Mouse (Mus musculus): Measurements from ENCODE around the gene Ankrd54. TPM values are rescaled to one million over a fixed set of nuclear protein-coding genes. Genes with fewer than 3 reads are reported as not detected.
"Not testable (repeated sequence)": the region's sequence is repeated elsewhere in the genome, so short reads cannot be mapped to it uniquely, and the experiment has no call there.

Gene Ankrd54
- polyA plus RNA-seq, 1 experiment from 2014 or later, result 63.2 TPM

DNA sequence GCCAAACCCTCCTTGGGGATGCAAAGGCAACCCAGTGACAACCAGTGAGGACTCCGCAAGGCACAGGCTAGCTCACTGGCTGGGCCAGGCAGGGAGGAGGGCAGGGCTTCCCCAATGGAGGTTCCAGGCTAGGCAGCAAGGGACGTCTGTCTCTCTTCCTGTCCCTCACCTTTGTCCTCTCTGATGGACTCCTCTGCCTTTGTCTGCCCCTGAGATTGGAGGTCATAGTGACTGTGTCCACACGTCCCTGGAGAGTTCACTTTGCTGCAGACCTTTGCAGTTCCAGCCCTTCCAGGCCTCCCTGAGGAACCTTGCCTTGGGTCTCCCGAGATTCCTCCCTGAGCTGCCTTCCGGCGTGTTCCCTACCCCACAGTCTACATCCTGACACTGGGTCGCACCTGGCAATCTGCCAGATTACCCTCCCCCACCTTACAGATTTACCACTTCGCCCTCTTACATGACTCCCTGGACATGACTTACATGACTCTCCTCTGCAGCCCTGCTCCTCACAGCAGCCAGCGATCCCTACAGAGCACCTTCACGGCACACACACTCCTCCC, 39.9 kb downstream of the Ankrd54 start:
- H3K27me3 ChIP-seq (ENCODE audit: control insufficient read depth, insufficient read depth, low read length), result no peaks in the 10 kb centered on the region
- WGBS, result 65% methylated on average over 10 of the region's 10 CpGs
- H3K4me2 ChIP-seq (ENCODE audit: low read depth, severe bottlenecking), result no peak overlapping the region
- H3K9me3 ChIP-seq (ENCODE audit: control insufficient read depth, low read length), result no peaks in the 10 kb centered on the region
- no peak for DNase-seq (ENCODE audit: low spot score)
- H3K36me3 ChIP-seq (ENCODE audit: control insufficient read depth, insufficient read depth, low read length), result no peaks in the 10 kb centered on the region
- no peak overlapping the region for H3K9ac ChIP-seq (ENCODE audit: low read length)
- no peak for ATAC-seq (ENCODE audit: insufficient number of reproducible peaks, low FRiP score, low TSS enrichment, low read depth)
- no peak overlapping the region for H3K4me3 ChIP-seq (ENCODE audit: low read depth, low read length)
- no peak overlapping the region for H3K27ac ChIP-seq (replicated peaks; ENCODE audit: low read depth, low read length)
- peaks cover 21% of the 10 kb centered on the region for H3K4me1 ChIP-seq (ENCODE audit: control insufficient read depth, insufficient read depth, low read length)

GRCm38 (mm10) chr15:79018886-79019285, 43.8 kb downstream of the Ankrd54 start:
- H3K4me1 ChIP-seq (ENCODE audit: control insufficient read depth, insufficient read depth, low read length), result peaks cover 4% of the 10 kb centered on the region; the same call in 1 of the 2 replicates
- no peak for DNase-seq (ENCODE audit: low spot score)

DNA sequence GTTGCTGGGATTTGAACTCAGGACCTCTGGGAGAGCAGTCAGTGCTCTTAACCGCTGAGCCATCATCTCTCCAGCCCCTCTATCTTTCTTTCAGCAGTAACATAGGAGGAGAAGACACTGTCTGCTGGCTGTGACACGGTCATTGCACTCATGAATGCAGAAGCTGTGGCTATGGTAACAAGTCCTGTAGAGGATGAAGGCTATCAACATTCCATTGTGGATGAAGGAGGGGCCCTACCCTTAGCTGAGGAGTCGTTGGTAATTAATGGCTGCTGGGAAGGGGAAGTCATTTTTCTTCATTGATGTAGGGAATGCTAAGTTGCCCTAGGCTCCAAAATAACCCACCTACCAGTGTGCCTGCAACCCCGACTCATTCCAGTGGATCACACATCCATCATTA, 44.5 kb downstream of the Ankrd54 start:
- H3K27me3 ChIP-seq (ENCODE audit: control insufficient read depth, insufficient read depth, low read length), result no peaks in the 10 kb centered on the region
- no peak overlapping the region for H3K4me3 ChIP-seq (ENCODE audit: low read depth, low read length)
- no peak for DNase-seq (ENCODE audit: low spot score)
- peaks cover 4% of the 10 kb centered on the region; the same call in 1 of the 2 replicates for H3K4me1 ChIP-seq (ENCODE audit: control insufficient read depth, insufficient read depth, low read length)
- no peak overlapping the region for H3K4me2 ChIP-seq (ENCODE audit: low read depth, severe bottlenecking)
- no peak overlapping the region for H3K9ac ChIP-seq (ENCODE audit: low read length)
- no peak overlapping the region for H3K27ac ChIP-seq (replicated peaks; ENCODE audit: low read depth, low read length)
- 34% methylated on average over 4 of the region's 4 CpGs for WGBS
- H3K9me3 ChIP-seq (ENCODE audit: control insufficient read depth, low read length), result no peaks in the 10 kb centered on the region
- no peaks in the 10 kb centered on the region for H3K36me3 ChIP-seq (ENCODE audit: control insufficient read depth, insufficient read depth, low read length)
- no peak for ATAC-seq (ENCODE audit: insufficient number of reproducible peaks, low FRiP score, low TSS enrichment, low read depth)

More at GRCm38 (mm10) chr15:79018886-79019285, 43.8 kb downstream of the Ankrd54 start:
- 0 out of 2 replicates have a peak, but pooled peaks have one; percentile 13 for ATAC-seq (ENCODE audit: insufficient number of reproducible peaks, low FRiP score, low TSS enrichment, low read depth)
- 0 out of 2 replicates have a peak overlapping the region, but pooled peaks have one; percentile 32 for H3K9ac ChIP-seq (ENCODE audit: low read length)
- no peaks in the 10 kb centered on the region for H3K27me3 ChIP-seq (ENCODE audit: control insufficient read depth, insufficient read depth, low read length)
- H3K9me3 ChIP-seq (ENCODE audit: control insufficient read depth, low read length), result no peaks in the 10 kb centered on the region
- 52% methylated on average over 3 of the region's 3 CpGs for WGBS
- H3K36me3 ChIP-seq (ENCODE audit: control insufficient read depth, insufficient read depth, low read length), result no peaks in the 10 kb centered on the region
- H3K27ac ChIP-seq (replicated peaks; ENCODE audit: low read depth, low read length), result no peak overlapping the region
- H3K4me2 ChIP-seq (ENCODE audit: low read depth, severe bottlenecking), result no peak overlapping the region
- H3K4me3 ChIP-seq (ENCODE audit: low read depth, low read length), result no peak overlapping the region

DNA sequence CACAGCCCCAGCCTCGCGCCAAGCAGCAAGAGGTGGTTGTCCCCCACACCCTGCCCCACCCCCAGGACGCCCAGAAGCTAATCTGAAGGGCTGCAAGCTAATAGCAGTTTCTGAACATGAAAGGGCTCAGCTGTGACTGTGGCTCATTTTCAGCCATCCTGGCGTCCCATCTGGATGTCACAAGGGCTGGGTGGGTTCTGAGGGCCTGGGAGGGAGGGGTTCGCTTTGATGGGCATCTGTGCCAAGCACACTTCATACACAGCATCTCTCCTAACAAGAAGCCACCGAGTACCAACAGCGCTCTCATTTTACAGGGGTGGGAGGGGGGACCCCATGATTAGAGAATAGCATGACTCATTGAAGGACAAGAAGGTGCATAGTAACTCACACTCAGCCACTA, 49.3 kb downstream of the Ankrd54 start:
- H3K9me3 ChIP-seq (ENCODE audit: control insufficient read depth, low read length), result no peaks in the 10 kb centered on the region
- no peak overlapping the region for H3K9ac ChIP-seq (ENCODE audit: low read length)
- H3K27me3 ChIP-seq (ENCODE audit: control insufficient read depth, insufficient read depth, low read length), result no peaks in the 10 kb centered on the region
- 53% methylated on average over 7 of the region's 7 CpGs for WGBS
- H3K27ac ChIP-seq (replicated peaks; ENCODE audit: low read depth, low read length), result no peak overlapping the region
- no peak overlapping the region for H3K4me3 ChIP-seq (ENCODE audit: low read depth, low read length)
- no peak for DNase-seq (ENCODE audit: low spot score)
- no peak overlapping the region for H3K4me2 ChIP-seq (ENCODE audit: low read depth, severe bottlenecking)
- no peaks in the 10 kb centered on the region for H3K4me1 ChIP-seq (ENCODE audit: control insufficient read depth, insufficient read depth, low read length)
- H3K36me3 ChIP-seq (ENCODE audit: control insufficient read depth, insufficient read depth, low read length), result no peaks in the 10 kb centered on the region
- ATAC-seq (ENCODE audit: insufficient number of reproducible peaks, low FRiP score, low TSS enrichment, low read depth), result no peak

DNA sequence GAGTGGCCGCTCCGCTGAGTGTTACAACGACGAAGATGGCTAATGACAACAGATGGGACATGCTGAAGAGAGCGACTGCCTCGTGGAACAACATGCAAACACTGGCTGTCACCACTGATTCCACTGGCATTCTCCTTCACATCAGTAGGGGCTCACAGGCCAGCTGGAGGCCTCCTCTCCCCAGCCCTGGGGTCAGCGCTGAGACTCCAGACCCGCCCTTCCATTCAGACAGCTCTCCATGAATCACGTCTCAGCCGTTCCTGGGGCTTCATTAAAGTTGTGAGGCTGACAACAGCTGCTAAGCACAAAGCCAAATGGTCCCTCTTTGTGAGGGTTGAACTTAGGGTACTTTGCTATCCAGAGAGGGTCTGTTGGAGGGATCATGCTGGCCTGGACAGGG, 51.1 kb downstream of the Ankrd54 start:
- DNase-seq (ENCODE audit: low spot score) (no peak), ATAC-seq (ENCODE audit: insufficient number of reproducible peaks, low FRiP score, low TSS enrichment, low read depth) (no peak)
- Histone ChIP-seq H3K4me1 (ENCODE audit: control insufficient read depth, insufficient read depth, low read length) (no peaks in the 10 kb centered on the region), H3K27ac (replicated peaks; ENCODE audit: low read depth, low read length) (no peak overlapping the region), H3K9me3 (ENCODE audit: control insufficient read depth, low read length) (no peaks in the 10 kb centered on the region), H3K4me2 (ENCODE audit: low read depth, severe bottlenecking) (no peak overlapping the region), H3K27me3 (ENCODE audit: control insufficient read depth, insufficient read depth, low read length) (no peaks in the 10 kb centered on the region), H3K9ac (ENCODE audit: low read length) (no peak overlapping the region), H3K4me3 (ENCODE audit: low read depth, low read length) (no peak overlapping the region), H3K36me3 (ENCODE audit: control insufficient read depth, insufficient read depth, low read length) (no peaks in the 10 kb centered on the region)
- WGBS, result 52% methylated on average over 10 of the region's 10 CpGs

- peak overlapping the region; percentile 4; the same call in 1 of the 2 replicates for H3K9ac ChIP-seq (ENCODE audit: low read length)
- 64% methylated on average over 5 of the region's 5 CpGs for WGBS
- H3K4me2 ChIP-seq (ENCODE audit: low read depth, severe bottlenecking), result no peak overlapping the region
- no peak for ATAC-seq (ENCODE audit: insufficient number of reproducible peaks, low FRiP score, low TSS enrichment, low read depth)
- no peaks in the 10 kb centered on the region for H3K27me3 ChIP-seq (ENCODE audit: control insufficient read depth, insufficient read depth, low read length)
- H3K4me3 ChIP-seq (ENCODE audit: low read depth, low read length), result no peak overlapping the region
- no peak overlapping the region for H3K27ac ChIP-seq (replicated peaks; ENCODE audit: low read depth, low read length)
- H3K4me1 ChIP-seq (ENCODE audit: control insufficient read depth, insufficient read depth, low read length), result no peaks in the 10 kb centered on the region
- no peaks in the 10 kb centered on the region for H3K9me3 ChIP-seq (ENCODE audit: control insufficient read depth, low read length)
- peaks cover 11% of the 10 kb centered on the region for H3K36me3 ChIP-seq (ENCODE audit: control insufficient read depth, insufficient read depth, low read length)
- DNase-seq (ENCODE audit: low spot score), result no peak
Measured at GRCm38 (mm10) chr15:79009734-79010133, 53.0 kb downstream of the Ankrd54 start.

DNA sequence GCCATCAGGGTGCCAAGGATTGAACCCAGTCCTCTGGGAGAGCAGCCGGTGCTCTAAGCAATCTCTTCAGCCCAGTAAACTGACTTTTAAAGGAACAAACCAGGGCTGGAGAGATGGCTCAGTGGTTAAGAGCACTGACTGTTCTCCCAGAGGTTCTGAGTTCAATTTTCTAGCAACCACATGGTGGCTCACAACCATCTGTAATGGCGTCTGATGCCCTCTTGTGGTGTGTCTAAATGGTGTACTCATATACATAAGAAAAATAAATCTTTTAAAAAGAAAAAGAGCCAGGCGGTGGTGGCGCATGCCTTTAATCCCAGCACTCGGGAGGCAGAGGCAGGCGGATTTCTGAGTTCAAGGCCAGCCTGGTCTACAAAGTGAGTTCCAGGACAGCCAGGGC, 54.9 kb downstream of the Ankrd54 start:
- peaks cover 21% of the 10 kb centered on the region for H3K36me3 ChIP-seq (ENCODE audit: control insufficient read depth, insufficient read depth, low read length)
- WGBS, result 95% methylated on average over 6 of the region's 6 CpGs
- not testable (repeated sequence) for H3K27ac ChIP-seq (replicated peaks; ENCODE audit: low read depth, low read length); ATAC-seq (ENCODE audit: insufficient number of reproducible peaks, low FRiP score, low TSS enrichment, low read depth); H3K9me3 ChIP-seq (ENCODE audit: control insufficient read depth, low read length); H3K27me3 ChIP-seq (ENCODE audit: control insufficient read depth, insufficient read depth, low read length); H3K4me3 ChIP-seq (ENCODE audit: low read depth, low read length); H3K4me1 ChIP-seq (ENCODE audit: control insufficient read depth, insufficient read depth, low read length); DNase-seq (ENCODE audit: low spot score); H3K4me2 ChIP-seq (ENCODE audit: low read depth, severe bottlenecking); H3K9ac ChIP-seq (ENCODE audit: low read length)

- Histone ChIP-seq H3K9ac (ENCODE audit: low read length) (no peak overlapping the region), H3K36me3 (ENCODE audit: control insufficient read depth, insufficient read depth, low read length) (peaks cover 23% of the 10 kb centered on the region), H3K4me3 (ENCODE audit: low read depth, low read length) (no peak overlapping the region), H3K4me2 (ENCODE audit: low read depth, severe bottlenecking) (no peak overlapping the region), H3K27ac (replicated peaks; ENCODE audit: low read depth, low read length) (no peak overlapping the region), H3K27me3 (ENCODE audit: control insufficient read depth, insufficient read depth, low read length) (no peaks in the 10 kb centered on the region), H3K9me3 (ENCODE audit: control insufficient read depth, low read length) (no peaks in the 10 kb centered on the region), H3K4me1 (ENCODE audit: control insufficient read depth, insufficient read depth, low read length) (no peaks in the 10 kb centered on the region)
- DNase-seq (ENCODE audit: low spot score) (no peak), ATAC-seq (ENCODE audit: insufficient number of reproducible peaks, low FRiP score, low TSS enrichment, low read depth) (no peak)
- 92% methylated on average over 5 of the region's 5 CpGs for WGBS
Measured at GRCm38 (mm10) chr15:79007059-79007458, 55.6 kb downstream of the Ankrd54 start.

DNA sequence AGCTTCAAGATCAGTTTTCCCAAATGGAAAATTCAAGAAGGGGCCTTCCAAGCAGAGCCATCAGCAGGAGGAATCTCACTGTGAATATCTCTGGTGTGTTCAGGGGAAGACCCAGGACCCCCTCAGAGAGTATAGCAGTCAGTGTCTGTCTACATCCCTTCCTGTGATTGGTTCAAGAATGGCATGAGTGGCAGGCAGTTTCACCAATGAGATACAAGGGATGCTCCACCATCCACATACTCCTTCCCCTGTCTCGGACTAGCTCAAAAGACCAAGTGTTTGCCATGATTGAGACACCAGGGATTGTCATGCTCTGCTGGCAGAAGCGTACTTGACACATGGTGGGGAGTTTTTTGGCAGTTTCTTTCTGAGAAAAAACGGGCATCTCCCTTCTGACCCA, 56.1 kb downstream of the Ankrd54 start:
- H3K9me3 ChIP-seq (ENCODE audit: control insufficient read depth, low read length), result no peaks in the 10 kb centered on the region
- no peak overlapping the region for H3K27ac ChIP-seq (replicated peaks; ENCODE audit: low read depth, low read length)
- ATAC-seq (ENCODE audit: insufficient number of reproducible peaks, low FRiP score, low TSS enrichment, low read depth) (no peak), DNase-seq (ENCODE audit: low spot score) (no peak)
- no peak overlapping the region for H3K4me2 ChIP-seq (ENCODE audit: low read depth, severe bottlenecking)
- H3K27me3 ChIP-seq (ENCODE audit: control insufficient read depth, insufficient read depth, low read length), result no peaks in the 10 kb centered on the region
- peaks cover 25% of the 10 kb centered on the region for H3K36me3 ChIP-seq (ENCODE audit: control insufficient read depth, insufficient read depth, low read length)
- H3K9ac ChIP-seq (ENCODE audit: low read length), result no peak overlapping the region
- no peaks in the 10 kb centered on the region for H3K4me1 ChIP-seq (ENCODE audit: control insufficient read depth, insufficient read depth, low read length)
- H3K4me3 ChIP-seq (ENCODE audit: low read depth, low read length), result no peak overlapping the region
- 78% methylated on average over 3 of the region's 3 CpGs for WGBS

Measured in limb, embryonic 11.5 days (tissue).